Mouse (Mus musculus): ENCODE results near the gene Trim28. TPM values are rescaled to one million over a fixed set of nuclear protein-coding genes. Genes with fewer than 3 reads are reported as not detected.

Gene Trim28
- polyA plus RNA-seq, 1 experiment from 2014 or later: 224 TPM

GRCm38 (mm10) chr7:13037366-13037765 lies 38.5 kb downstream of the Trim28 start:
- Histone ChIP-seq H3K9me3 (ENCODE audit: control insufficient read depth, low read length) (no peaks in the 10 kb centered on the region), H3K36me3 (ENCODE audit: control insufficient read depth, insufficient read depth, low read length) (peaks cover 30% of the 10 kb centered on the region), H3K4me1 (ENCODE audit: control insufficient read depth in 2 of 2, insufficient read depth in 2 of 2, low read length in 2 of 2) (peaks cover 11 to 35% of the 10 kb centered on the region in 2 experiments), H3K27ac (replicated peaks in 1 of 2; ENCODE audit: control insufficient read depth in 1 of 2, insufficient read depth in 1 of 2, low read depth in 2 of 2, low read length in 2 of 2) (peak overlapping the region; percentile 83 to 98), H3K4me2 (ENCODE audit: low read length) (peak overlapping the region; percentile 83), H3K9ac (ENCODE audit: low read length) (peak overlapping the region; percentile 97), H3K4me3 (ENCODE audit: control insufficient read depth in 1 of 2, insufficient read depth in 1 of 2, low read depth in 1 of 2, low read length in 2 of 2) (peak overlapping the region; percentile 85 to 92), H3K27me3 (ENCODE audit: control insufficient read depth, insufficient read depth, low read length) (peaks cover 2% of the 10 kb centered on the region; the same call in 1 of the 2 replicates)
- WGBS: under 1% methylated on average over 27 of the region's 33 CpGs
- no peak; the same call in 1 of the 2 replicates for ATAC-seq (ENCODE audit: insufficient number of reproducible peaks, insufficient read depth, low FRiP score, low read depth)

GRCm38 (mm10) chr7:13037901-13038555 lies 39.1 kb downstream of the Trim28 start, which contains the start of gene Ube2m:
TSS of gene Ube2m (minus strand) at chr7:13038275.
- Histone ChIP-seq H3K4me3 (ENCODE audit: control insufficient read depth in 1 of 2, insufficient read depth in 1 of 2, low read depth in 1 of 2, low read length in 2 of 2) (peak within 1 kb of the TSS; percentile 85 to 92), H3K9me3 (ENCODE audit: control insufficient read depth, low read length) (0 out of 2 replicates have a peak, but pooled peaks cover under 1% of the 10 kb centered on the region), H3K27ac (replicated peaks in 1 of 2; ENCODE audit: control insufficient read depth in 1 of 2, insufficient read depth in 1 of 2, low read depth in 2 of 2, low read length in 2 of 2) (peak within 1 kb of the TSS; percentile 98 to 100), H3K9ac (ENCODE audit: low read length) (peak within 1 kb of the TSS; percentile 97), H3K27me3 (ENCODE audit: control insufficient read depth, insufficient read depth, low read length) (peaks cover 9% of the 10 kb centered on the region), H3K4me2 (ENCODE audit: low read length) (peak within 1 kb of the TSS; percentile 83), H3K4me1 (ENCODE audit: control insufficient read depth in 2 of 2, insufficient read depth in 2 of 2, low read length in 2 of 2) (peaks cover 11 to 35% of the 10 kb centered on the region in 2 experiments), H3K36me3 (ENCODE audit: control insufficient read depth, insufficient read depth, low read length) (peaks cover 23% of the 10 kb centered on the region)
- peak; percentile 92 for ATAC-seq (ENCODE audit: insufficient number of reproducible peaks, insufficient read depth, low FRiP score, low read depth)
- WGBS: under 1% methylated on average over 62 of the region's 65 CpGs

- peak overlapping the region; percentile 97 for H3K9ac ChIP-seq (ENCODE audit: low read length)
- 13% methylated on average over 15 of the region's 15 CpGs for WGBS
- peaks cover 10 to 34% of the 10 kb centered on the region in 2 experiments for H3K4me1 ChIP-seq (ENCODE audit: control insufficient read depth in 2 of 2, insufficient read depth in 2 of 2, low read length in 2 of 2)
- H3K27me3 ChIP-seq (ENCODE audit: control insufficient read depth, insufficient read depth, low read length): peaks cover 16% of the 10 kb centered on the region
- peak overlapping the region; percentile 83 for H3K4me2 ChIP-seq (ENCODE audit: low read length)
- 0 out of 2 replicates have a peak, but pooled peaks cover 2% of the 10 kb centered on the region for H3K9me3 ChIP-seq (ENCODE audit: control insufficient read depth, low read length)
- ATAC-seq (ENCODE audit: insufficient number of reproducible peaks, insufficient read depth, low FRiP score, low read depth): no peak
- H3K36me3 ChIP-seq (ENCODE audit: control insufficient read depth, insufficient read depth, low read length): peaks cover 17% of the 10 kb centered on the region
- H3K27ac ChIP-seq (replicated peaks in 1 of 2; ENCODE audit: control insufficient read depth in 1 of 2, insufficient read depth in 1 of 2, low read depth in 2 of 2, low read length in 2 of 2): peak overlapping the region; percentile 98 to 100
- peak overlapping the region; percentile 85 to 92 for H3K4me3 ChIP-seq (ENCODE audit: control insufficient read depth in 1 of 2, insufficient read depth in 1 of 2, low read depth in 1 of 2, low read length in 2 of 2)
Observed at GRCm38 (mm10) chr7:13038621-13039169, 39.8 kb downstream of the Trim28 start.

- peak overlapping the region; percentile 98 to 100 for H3K27ac ChIP-seq (replicated peaks in 1 of 2; ENCODE audit: control insufficient read depth in 1 of 2, insufficient read depth in 1 of 2, low read depth in 2 of 2, low read length in 2 of 2)
- H3K36me3 ChIP-seq (ENCODE audit: control insufficient read depth, insufficient read depth, low read length): peaks cover 16% of the 10 kb centered on the region
- WGBS: 69% methylated on average over 1 of the region's 1 CpGs
- no peak for ATAC-seq (ENCODE audit: insufficient number of reproducible peaks, insufficient read depth, low FRiP score, low read depth)
- H3K9ac ChIP-seq (ENCODE audit: low read length): peak overlapping the region; percentile 97
- peak overlapping the region; percentile 83 for H3K4me2 ChIP-seq (ENCODE audit: low read length)
- H3K4me1 ChIP-seq (ENCODE audit: control insufficient read depth in 2 of 2, insufficient read depth in 2 of 2, low read length in 2 of 2): peaks cover 10 to 34% of the 10 kb centered on the region in 2 experiments
- 0 out of 2 replicates have a peak, but pooled peaks cover 2% of the 10 kb centered on the region for H3K9me3 ChIP-seq (ENCODE audit: control insufficient read depth, low read length)
- H3K4me3 ChIP-seq (ENCODE audit: control insufficient read depth in 1 of 2, insufficient read depth in 1 of 2, low read depth in 1 of 2, low read length in 2 of 2): peak overlapping the region; percentile 85 to 92
- H3K27me3 ChIP-seq (ENCODE audit: control insufficient read depth, insufficient read depth, low read length): peaks cover 20% of the 10 kb centered on the region
Observed at GRCm38 (mm10) chr7:13039181-13039580, 40.3 kb downstream of the Trim28 start.

GRCm38 (mm10) chr7:13041256-13041655 lies 42.3 kb downstream of the Trim28 start:
- Histone ChIP-seq H3K4me3 (ENCODE audit: control insufficient read depth in 1 of 2, insufficient read depth in 1 of 2, low read depth in 1 of 2, low read length in 2 of 2) (no peak overlapping the region), H3K27me3 (ENCODE audit: control insufficient read depth, insufficient read depth, low read length) (peaks cover 34% of the 10 kb centered on the region)

GRCm38 (mm10) chr7:13042511-13042910 lies 43.6 kb downstream of the Trim28 start:
- Histone ChIP-seq H3K27me3 (ENCODE audit: control insufficient read depth, insufficient read depth, low read length) (peaks cover 34% of the 10 kb centered on the region), H3K9me3 (ENCODE audit: control insufficient read depth, low read length) (0 out of 2 replicates have a peak, but pooled peaks cover 2% of the 10 kb centered on the region), H3K4me2 (ENCODE audit: low read length) (no peak overlapping the region), H3K4me3 (ENCODE audit: control insufficient read depth in 1 of 2, insufficient read depth in 1 of 2, low read depth in 1 of 2, low read length in 2 of 2) (no peak overlapping the region), H3K36me3 (ENCODE audit: control insufficient read depth, insufficient read depth, low read length) (no peaks in the 10 kb centered on the region), H3K27ac (replicated peaks in 1 of 2; ENCODE audit: control insufficient read depth in 1 of 2, insufficient read depth in 1 of 2, low read depth in 2 of 2, low read length in 2 of 2) (no peak overlapping the region), H3K9ac (ENCODE audit: low read length) (no peak overlapping the region), H3K4me1 (ENCODE audit: control insufficient read depth in 2 of 2, insufficient read depth in 2 of 2, low read length in 2 of 2) (peaks cover 10 to 19% of the 10 kb centered on the region in 2 experiments)
- WGBS: 66% methylated on average over 6 of the region's 6 CpGs
- ATAC-seq (ENCODE audit: insufficient number of reproducible peaks, insufficient read depth, low FRiP score, low read depth): no peak

More at GRCm38 (mm10) chr7:13041256-13041655, 42.3 kb downstream of the Trim28 start:
- Histone ChIP-seq H3K9ac (ENCODE audit: low read length) (no peak overlapping the region), H3K36me3 (ENCODE audit: control insufficient read depth, insufficient read depth, low read length) (peaks cover 2% of the 10 kb centered on the region), H3K4me1 (ENCODE audit: control insufficient read depth in 2 of 2, insufficient read depth in 2 of 2, low read length in 2 of 2) (peaks cover 10 to 26% of the 10 kb centered on the region in 2 experiments), H3K9me3 (ENCODE audit: control insufficient read depth, low read length) (0 out of 2 replicates have a peak, but pooled peaks cover 2% of the 10 kb centered on the region), H3K27ac (replicated peaks in 1 of 2; ENCODE audit: control insufficient read depth in 1 of 2, insufficient read depth in 1 of 2, low read depth in 2 of 2, low read length in 2 of 2) (no peak overlapping the region), H3K4me2 (ENCODE audit: low read length) (no peak overlapping the region)
- no peak for ATAC-seq (ENCODE audit: insufficient number of reproducible peaks, insufficient read depth, low FRiP score, low read depth)
- 33% methylated on average over 1 of the region's 1 CpGs for whole genome bisulfite sequencing

GRCm38 (mm10) chr7:13043120-13043444 lies 44.2 kb downstream of the Trim28 start:
- no peak overlapping the region for H3K27ac ChIP-seq (replicated peaks in 1 of 2; ENCODE audit: control insufficient read depth in 1 of 2, insufficient read depth in 1 of 2, low read depth in 2 of 2, low read length in 2 of 2)
- peak overlapping the region in 1 of 2 experiments; percentile 48; a peak in 1 of 4 replicates for H3K4me3 ChIP-seq (ENCODE audit: control insufficient read depth in 1 of 2, insufficient read depth in 1 of 2, low read depth in 1 of 2, low read length in 2 of 2)
- peaks cover 34% of the 10 kb centered on the region for H3K27me3 ChIP-seq (ENCODE audit: control insufficient read depth, insufficient read depth, low read length)
- WGBS: 40% methylated on average over 16 of the region's 16 CpGs
- ATAC-seq (ENCODE audit: insufficient number of reproducible peaks, insufficient read depth, low FRiP score, low read depth): no peak
- 0 out of 2 replicates have a peak, but pooled peaks cover 2% of the 10 kb centered on the region for H3K9me3 ChIP-seq (ENCODE audit: control insufficient read depth, low read length)
- peaks cover 10 to 19% of the 10 kb centered on the region in 2 experiments for H3K4me1 ChIP-seq (ENCODE audit: control insufficient read depth in 2 of 2, insufficient read depth in 2 of 2, low read length in 2 of 2)
- H3K4me2 ChIP-seq (ENCODE audit: low read length): peak overlapping the region; percentile 93
- H3K9ac ChIP-seq (ENCODE audit: low read length): no peak overlapping the region; the same call in 1 of the 2 replicates
- H3K36me3 ChIP-seq (ENCODE audit: control insufficient read depth, insufficient read depth, low read length): no peaks in the 10 kb centered on the region

Measured in heart, embryonic 14.5 days (tissue).